Mouse (Mus musculus): ENCODE measurements around the gene Nmral1. TPM values are rescaled to one million over a fixed set of nuclear protein-coding genes. Genes with fewer than 3 reads are reported as not detected.

Nmral1 gene
- 1.1 and 1.6 TPM in 2 replicates for polyA plus RNA-seq (2012; rRNA removed)

GRCm38 (mm10) chr16:4718753-4719518 is at the start of gene Nmral1:
Nmral1 (minus strand) TSS chr16:4719356.

GRCm38 (mm10) chr16:4725780-4726527 is 6.8 kb upstream of the Nmral1 start, which contains the start of gene Hmox2:
Hmox2 (plus strand) TSS chr16:4726361.

GRCm38 (mm10) chr16:4679121-4680018 is 39.8 kb downstream of the Nmral1 start, which contains the start of gene Coro7:
Coro7 (minus strand) TSS chr16:4679777.

Other genes starting within 250 kb of the Nmral1 start
- 0.80 and 1.2 TPM in 2 replicates for gene Srl, start 177.5 kb downstream of the Nmral1 start, polyA plus RNA-seq (2012; rRNA removed)
- 2.3 and 3.2 TPM in 2 replicates for gene Tfap4, start 159.5 kb downstream of the Nmral1 start, polyA plus RNA-seq (2012; rRNA removed)
- 9.9 and 10.0 TPM in 2 replicates for gene Glis2, start 124.6 kb downstream of the Nmral1 start, polyA plus RNA-seq (2012; rRNA removed)
- gene Pam16, start 94.4 kb downstream of the Nmral1 start, polyA plus RNA-seq (2012; rRNA removed), result 9.5 and 13.0 TPM in 2 replicates
- 17.9 and 28.0 TPM in 2 replicates for gene Vasn, start 79.4 kb downstream of the Nmral1 start, polyA plus RNA-seq (2012; rRNA removed)
- gene Dnaja3, start 79.4 kb downstream of the Nmral1 start, polyA plus RNA-seq (2012; rRNA removed), result 8.5 and 9.2 TPM in 2 replicates
- gene Coro7, start 39.6 kb downstream of the Nmral1 start, polyA plus RNA-seq (2012; rRNA removed), result 21.3 and 22.7 TPM in 2 replicates
- 14.6 and 16.8 TPM in 2 replicates for gene Hmox2, start 7.0 kb upstream of the Nmral1 start, polyA plus RNA-seq (2012; rRNA removed)
- 39.6 and 41.2 TPM in 2 replicates for gene Cdip1, start 70.9 kb upstream of the Nmral1 start, polyA plus RNA-seq (2012; rRNA removed)
- gene 4930562C15Rik, start 116.1 kb upstream of the Nmral1 start, polyA plus RNA-seq (2012; rRNA removed), result not detected in 2 replicates
- gene Ubald1, start 161.0 kb upstream of the Nmral1 start, polyA plus RNA-seq (2012; rRNA removed), result 36.6 and 37.8 TPM in 2 replicates
- gene Mgrn1, start 166.9 kb upstream of the Nmral1 start, polyA plus RNA-seq (2012; rRNA removed), result 68.1 and 79.7 TPM in 2 replicates
- 36.3 and 38.6 TPM in 2 replicates for gene Nudt16l1, start 219.4 kb upstream of the Nmral1 start, polyA plus RNA-seq (2012; rRNA removed)
- 15.6 and 17.1 TPM in 2 replicates for gene Anks3, start 244.8 kb upstream of the Nmral1 start, polyA plus RNA-seq (2012; rRNA removed)